Mouse (Mus musculus) MEL (cell line): ENCODE results near the gene She. TPM values are rescaled to one million over a fixed set of nuclear protein-coding genes. Genes with fewer than 3 reads are reported as not detected.

Experiments
- DNase-seq: peaks from one replicate; pipeline ENCODE4 v3.0.0; 2011; ENCODE audit warnings: low read depth, low spot score
- H3K27ac ChIP-seq: 2 replicates; pipeline ENCODE4 v1.5.1; 2012; ENCODE audit warnings: low read depth, mild to moderate bottlenecking, control low read depth, low read length, moderate library complexity; ENCODE audit not compliant: control insufficient read depth
- H3K27me3 ChIP-seq, 2 experiments: fragments of 150-350 bp in 1 of 2; sonication (generic) in 1 of 2; 2 replicates each; pipeline ENCODE4 v1.6.1; 2012; ENCODE audit warnings: low read length in 2 of 2, mild to moderate bottlenecking in 2 of 2, improper control_type of control experiment in 1 of 2, moderate library complexity in 1 of 2; ENCODE audit not compliant: insufficient read depth in 2 of 2, control insufficient read depth in 1 of 2
- H3K36me3 ChIP-seq, 2 experiments: 2 replicates each; pipeline ENCODE4 v1.6.1; 2012 to 2014; ENCODE audit warnings: low read length in 2 of 2, improper control_type of control experiment in 1 of 2, inconsistent platforms in 1 of 2, mild to moderate bottlenecking in 1 of 2; ENCODE audit not compliant: insufficient read depth in 2 of 2, control insufficient read depth in 1 of 2
- H3K4me1 ChIP-seq, 2 experiments: fragments of 150-350 bp in 1 of 2; sonication (generic) in 1 of 2; 2 replicates each; pipeline ENCODE4 v1.6.1; 2012; ENCODE audit warnings: low read length in 2 of 2, improper control_type of control experiment in 1 of 2, mild to moderate bottlenecking in 1 of 2; ENCODE audit not compliant: insufficient read depth in 2 of 2, control insufficient read depth in 1 of 2
- H3K4me3 ChIP-seq, 2 experiments: fragments of 150-350 bp in 1 of 2; sonication (generic) in 1 of 2; 2 replicates each; pipeline ENCODE4 v1.5.1; 2012; ENCODE audit warnings: low read depth in 2 of 2, low read length in 2 of 2, mild to moderate bottlenecking in 2 of 2, moderate library complexity in 2 of 2, control low read depth in 1 of 2, improper control_type of control experiment in 1 of 2; ENCODE audit not compliant: control insufficient read depth in 1 of 2, insufficient read depth in 1 of 2
- H3K79me2 ChIP-seq: 2 replicates; pipeline ENCODE4 v1.6.1; 2012; ENCODE audit warnings: mild to moderate bottlenecking, low read length, moderate library complexity; ENCODE audit not compliant: control insufficient read depth, poor library complexity, insufficient read depth
- H3K9ac ChIP-seq: 2 replicates; pipeline ENCODE4 v1.6.1; 2012; ENCODE audit warnings: low read depth, mild to moderate bottlenecking, control low read depth, low read length, moderate library complexity; ENCODE audit not compliant: control insufficient read depth, poor library complexity, severe bottlenecking
- H3K9me3 ChIP-seq: fragments of 150-350 bp; sonication (generic); replicated peaks from 2 replicates; pipeline ENCODE4 v1.6.1; 2012; ENCODE audit warnings: mild to moderate bottlenecking, low read length, improper control_type of control experiment, moderate library complexity; ENCODE audit not compliant: insufficient read depth
- CHD1 ChIP-seq: IDR thresholded peaks from 2 replicates; pipeline ENCODE4 v1.6.1; 2012; ENCODE audit warnings: low read depth, mild to moderate bottlenecking, inconsistent platforms, low read length, improper control_type of control experiment
- CTCF ChIP-seq, 3 experiments: IDR thresholded peaks in 2 of 3; conservative IDR thresholded peaks in 1 of 3; 2 replicates each; pipeline ENCODE4 v1.5.1; 2011 to 2012; ENCODE audit warnings: low read length in 3 of 3, low read depth in 2 of 3, mild to moderate bottlenecking in 2 of 3, improper control_type of control experiment in 1 of 3, inconsistent platforms in 1 of 3, mixed read lengths in 1 of 3, moderate library complexity in 1 of 3; ENCODE audit not compliant: control insufficient read depth in 1 of 3, insufficient read depth in 1 of 3, poor library complexity in 1 of 3, severe bottlenecking in 1 of 3
- E2F4 ChIP-seq: IDR thresholded peaks from 2 replicates; pipeline ENCODE4 v1.6.1; 2011; ENCODE audit warnings: low read depth, low read length, improper control_type of control experiment, borderline replicate concordance
- ELF1 ChIP-seq: IDR thresholded peaks from 2 replicates; pipeline ENCODE4 v1.6.1; 2014; ENCODE audit warnings: low read depth, mild to moderate bottlenecking, inconsistent platforms, low read length, improper control_type of control experiment, moderate library complexity
- EP300 ChIP-seq, 2 experiments: IDR thresholded peaks; 2 replicates each; pipeline ENCODE4 v1.6.1; 2011; ENCODE audit warnings: improper control_type of control experiment in 2 of 2, low read length in 2 of 2, low read depth in 1 of 2, mild to moderate bottlenecking in 1 of 2
- GABPA ChIP-seq: IDR thresholded peaks from 2 replicates; pipeline ENCODE4 v1.6.1; 2012; ENCODE audit warnings: low read depth, mild to moderate bottlenecking, inconsistent platforms, low read length, improper control_type of control experiment, moderate library complexity
- GATA1 ChIP-seq: IDR thresholded peaks from 2 replicates; pipeline ENCODE4 v1.6.1; 2011; ENCODE audit warnings: low read depth, low read length, improper control_type of control experiment
- HCFC1 ChIP-seq: IDR thresholded peaks from 2 replicates; pipeline ENCODE4 v1.6.1; 2012; ENCODE audit warnings: low read depth, mild to moderate bottlenecking, inconsistent platforms, low read length, improper control_type of control experiment, moderate library complexity
- KAT2A ChIP-seq: conservative IDR thresholded peaks from 2 replicates; pipeline ENCODE4 v1.6.1; 2012; ENCODE audit warnings: low read depth, low read length, improper control_type of control experiment, inconsistent platforms
- MAFK ChIP-seq: IDR thresholded peaks from 2 replicates; pipeline ENCODE4 v1.6.1; 2011; ENCODE audit warnings: low read depth, mild to moderate bottlenecking, low read length, improper control_type of control experiment, borderline replicate concordance
- MYB ChIP-seq: IDR thresholded peaks from 2 replicates; pipeline ENCODE4 v1.6.1; 2011; ENCODE audit warnings: mild to moderate bottlenecking, low read depth, low read length, improper control_type of control experiment
- POLR2AphosphoS5 ChIP-seq: IDR thresholded peaks from 2 replicates; pipeline ENCODE4 v1.6.1; 2012; ENCODE audit warnings: low read depth, borderline replicate concordance, mild to moderate bottlenecking, inconsistent platforms, low read length, moderate library complexity, mixed read lengths
- TAL1 ChIP-seq: IDR thresholded peaks from 2 replicates; pipeline ENCODE4 v1.6.1; 2012; ENCODE audit warnings: mild to moderate bottlenecking, inconsistent platforms, low read length, moderate library complexity, mixed read lengths
- TBP ChIP-seq: IDR thresholded peaks from 2 replicates; pipeline ENCODE4 v1.8.0; 2011; ENCODE audit warnings: low read depth, low read length, improper control_type of control experiment
- USF2 ChIP-seq, 2 experiments: IDR thresholded peaks; 2 replicates each; pipeline ENCODE4 v1.6.1; 2011 to 2012; ENCODE audit warnings: improper control_type of control experiment in 2 of 2, low read length in 2 of 2, borderline replicate concordance in 1 of 2, inconsistent platforms in 1 of 2, low read depth in 1 of 2, mild to moderate bottlenecking in 1 of 2; ENCODE audit not compliant: insufficient read depth in 1 of 2
- polyA plus RNA-seq, 2 experiments: library from polyadenylated mRNA; stranded (reverse) in 1 of 2; unstranded in 1 of 2; fragments of >175 nt in 1 of 2; fragments of >200 nt in 1 of 2; gene quantifications; 2 replicates each; pipeline versions ENCODE4 v1.2.1 to v1.2.4; 2012; ENCODE audit warnings: low replicate concordance in 2 of 2, low read depth in 1 of 2; ENCODE audit not compliant: insufficient read length in 2 of 2, insufficient read depth in 1 of 2, missing spikeins in 1 of 2
- total RNA-seq: library from RNA; depleted of rRNA; stranded (reverse); fragments of 300-350 nt; gene quantifications from 2 replicates; pipeline ENCODE4 v1.2.3, GENCODE M21; 2012

She gene
- total and polyA plus RNA-seq, 3 experiments = 3.3 to 3.5 TPM; not detected in 1

- TF ChIP-seq TAL1 (no peak), HCFC1 (no peak), POLR2AphosphoS5 (no peak), GABPA (no peak), GATA1 (peak; percentile 74; the same call in 1 of the 2 replicates), MYB (no peak), ELF1 (peak; percentile 36; the same call in 1 of the 2 replicates), CHD1 (no peak), KAT2A (no peak), MAFK (no peak)
Observed at GRCm38 (mm10) chr3:89891696-89892095, 60.5 kb downstream of the She start (continued).

- no peaks in the 10 kb centered on the region for H3K79me2 ChIP-seq
- no peak for TF ChIP-seq USF2 (IDR thresholded peaks at IDR 0.05; ENCODE audit: borderline replicate concordance in 1 of 2, insufficient read depth in 1 of 2, low read depth in 1 of 2, low read length in 2 of 2)
- DNase-seq = peak; percentile 54
- no peaks in the 10 kb centered on the region for H3K9me3 ChIP-seq
- peaks cover 0 to 20% of the 10 kb centered on the region in 2 experiments; a peak in 2 of 4 replicates for H3K36me3 ChIP-seq
- no peak overlapping the region for H3K9ac ChIP-seq
- H3K4me3 ChIP-seq = no peak overlapping the region
- no peaks in the 10 kb centered on the region for H3K27me3 ChIP-seq
- H3K4me1 ChIP-seq = peaks cover 8 to 25% of the 10 kb centered on the region in 2 experiments
- H3K27ac ChIP-seq = no peak overlapping the region
Observed at GRCm38 (mm10) chr3:89892517-89893106, 61.4 kb downstream of the She start.

- Histone ChIP-seq H3K4me1 (peaks cover 4 to 23% of the 10 kb centered on the region in 2 experiments), H3K27me3 (no peaks in the 10 kb centered on the region), H3K4me3 (no peak overlapping the region), H3K9me3 (no peaks in the 10 kb centered on the region), H3K36me3 (peaks cover 0 to 11% of the 10 kb centered on the region in 2 experiments; a peak in 2 of 4 replicates)
- no peak for TF ChIP-seq CTCF (IDR thresholded peaks at IDR 0.05 in 2 of 3, conservative IDR thresholded peaks at IDR 0.05 in 1 of 3; ENCODE audit: control insufficient read depth in 1 of 3, insufficient read depth in 1 of 3, low read depth in 2 of 3, low read length in 3 of 3, poor library complexity in 1 of 3, severe bottlenecking in 1 of 3)
- no peak for TF ChIP-seq CHD1
- no peak for TF ChIP-seq EP300 (IDR thresholded peaks at IDR 0.05; ENCODE audit: low read depth in 1 of 2, low read length in 2 of 2)
- no peak for TF ChIP-seq E2F4
- no peak for TF ChIP-seq TBP
- no peak for TF ChIP-seq HCFC1
- TF ChIP-seq, all 39 proteins: peak for 0
- DNase-seq = no peak
- Histone ChIP-seq H3K27ac (no peak overlapping the region), H3K79me2 (no peaks in the 10 kb centered on the region), H3K9ac (no peak overlapping the region)
Observed at GRCm38 (mm10) chr3:89896571-89896970, 65.4 kb downstream of the She start.
